ENCODE assay signal across 10 mouse cellular contexts in the genomic region with DNA sequence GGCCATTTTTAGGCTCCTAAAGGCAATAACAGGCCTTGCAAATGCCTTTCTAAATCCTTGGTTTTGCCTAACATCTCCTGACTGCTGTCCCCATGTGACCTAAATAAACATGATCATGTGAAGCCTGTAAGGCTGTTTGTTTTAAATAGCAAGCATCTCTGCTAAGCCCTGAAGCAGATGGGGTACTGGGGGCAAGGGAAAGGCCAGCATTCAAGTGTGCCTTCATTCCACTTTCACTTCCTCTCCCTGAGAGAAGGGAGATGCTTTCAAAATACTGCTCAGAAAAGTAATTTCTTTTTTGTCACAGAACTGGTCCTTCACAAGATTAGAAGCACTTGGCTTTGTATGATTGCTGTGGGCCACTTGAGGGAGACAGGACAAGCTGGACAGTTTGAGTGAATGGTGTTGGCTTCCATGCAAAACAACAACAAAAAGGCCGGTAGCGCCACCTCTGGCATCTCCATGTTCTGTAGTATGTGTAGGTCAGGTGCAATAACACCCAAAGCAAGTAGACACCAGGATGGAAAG. TPM values are rescaled to one million over a fixed set of nuclear protein-coding genes. Genes with fewer than 3 reads are reported as not detected.
DNase-seq lines count a peak whose midpoint lies in the region; ATAC-seq and TF ChIP-seq lines count a peak whose summit lies in the region.
"Had no signal": no experiment of that assay in that cellular context is flagged by ENCODE, and none has a peak within 500 bp of the region (broad histone marks: within the 10 kb centered on the region; RNA-seq: fewer than 3 reads in every experiment).

No protein-coding gene starts in this region.

- no peak overlapping the region for H3K4me3 ChIP-seq in heart, adult 2 months
- no peak overlapping the region for H3K4me3 ChIP-seq in heart, embryonic 11.5 days (ENCODE audit: low read depth, low read length)
- H3K4me3 ChIP-seq in liver, embryonic 15.5 days (replicated peaks), result no peak overlapping the region

- TF ChIP-seq EP300 in heart, adult 2 months (IDR thresholded peaks at IDR 0.05; ENCODE audit: insufficient read depth, low read depth, low read length), result no peak

- H3K27ac ChIP-seq in heart, adult 2 months, result peak overlapping the region; percentile 3
- H3K27ac ChIP-seq in heart, embryonic 11.5 days (ENCODE audit: low read depth, low read length), result no peak overlapping the region
- H3K27ac ChIP-seq in liver, embryonic 15.5 days (replicated peaks), result peak overlapping the region; percentile 9; the same call in 1 of the 2 replicates

- no peaks in the 10 kb centered on the region for H3K36me3 ChIP-seq in heart, adult 2 months (ENCODE audit: control insufficient read depth, insufficient read depth, low read length)
- no peaks in the 10 kb centered on the region for H3K36me3 ChIP-seq in heart, embryonic 11.5 days (ENCODE audit: control insufficient read depth, insufficient read depth, low read length)
- H3K36me3 ChIP-seq in liver, embryonic 15.5 days (replicated peaks), result no peaks in the 10 kb centered on the region

- intact Hi-C loops in heart, adult 2 months (cut with DNase I), result loop anchor here (2.0 kb wide), 1 partner anchor 16 kb away; no protein-coding TSS in a partner anchor

- 44% methylated on average over 2 of the region's 2 CpGs for WGBS in heart, adult 2 months
- 37% methylated on average over 2 of the region's 2 CpGs for WGBS in heart, embryonic 11.5 days (ENCODE audit: insufficient replicate concordance)
- WGBS in liver, embryonic 15.5 days (ENCODE audit: insufficient replicate concordance), result 48% methylated on average over 2 of the region's 2 CpGs

- ATAC-seq in heart, embryonic 11.5 days (replicated peaks; ENCODE audit: insufficient number of reproducible peaks, low FRiP score, low TSS enrichment), result no peak
- no peak for ATAC-seq in liver, embryonic 15.5 days (ENCODE audit: insufficient read depth)

- H3K27me3 ChIP-seq in heart, adult 2 months (ENCODE audit: control insufficient read depth, insufficient read depth, low read length), result no peaks in the 10 kb centered on the region
- H3K27me3 ChIP-seq in heart, embryonic 11.5 days (ENCODE audit: control insufficient read depth, insufficient read depth, low read length), result no peaks in the 10 kb centered on the region
- H3K27me3 ChIP-seq in liver, embryonic 15.5 days, result no peaks in the 10 kb centered on the region

- H3K9me3 ChIP-seq in heart, embryonic 11.5 days (replicated peaks; ENCODE audit: control insufficient read depth, low read length), result no peaks in the 10 kb centered on the region
- H3K9me3 ChIP-seq in liver, embryonic 15.5 days (replicated peaks), result no peaks in the 10 kb centered on the region
- H3K9me3 ChIP-seq: hindbrain, embryonic 10.5 days had no signal

- no peak overlapping the region for H3K9ac ChIP-seq in heart, adult 2 months (ENCODE audit: low read depth, low read length)
- H3K9ac ChIP-seq in heart, embryonic 11.5 days (ENCODE audit: low read depth, low read length), result no peak overlapping the region
- 0 out of 2 replicates have a peak overlapping the region, but pooled peaks have one; percentile 4 for H3K9ac ChIP-seq in liver, embryonic 15.5 days

- TF ChIP-seq POLR2A in heart, adult 2 months (IDR thresholded peaks at IDR 0.05; ENCODE audit: insufficient read depth, low read depth, low read length), result no peak

- DNase-seq in heart, adult 2 months, result peak; percentile 24 to 37
- DNase-seq in lung, postnatal 36 days, result peak; percentile 44
- no peak for DNase-seq in lung, postnatal 14 days
- peak; percentile 28 for DNase-seq in NIH3T3 (ENCODE audit: low read depth)
- no peak for DNase-seq in adrenal gland, adult 18-20 months (ENCODE audit: low spot score in 2 of 2)
- no peak for DNase-seq in thymus, adult 18-20 months
- DNase-seq: layer of hippocampus, postnatal 36 days had no signal

- no peak for TF ChIP-seq CTCF in heart, adult 2 months (IDR thresholded peaks at IDR 0.05)

- H3K4me1 ChIP-seq in heart, adult 2 months (ENCODE audit: control insufficient read depth, insufficient read depth, low read length), result peaks cover 8% of the 10 kb centered on the region
- H3K4me1 ChIP-seq in heart, embryonic 11.5 days (ENCODE audit: control insufficient read depth, insufficient read depth, low read length), result peaks cover 23% of the 10 kb centered on the region
- H3K4me1 ChIP-seq in liver, embryonic 15.5 days (replicated peaks), result peaks cover 73% of the 10 kb centered on the region

- no peaks in the 10 kb centered on the region for H3K79me2 ChIP-seq in heart, adult 2 months (replicated peaks; ENCODE audit: control insufficient read depth, insufficient read depth, low read length)

- H3K4me2 ChIP-seq in heart, embryonic 11.5 days, result no peak overlapping the region; the same call in 1 of the 2 replicates
- peak overlapping the region; percentile 100 for H3K4me2 ChIP-seq in liver, embryonic 15.5 days

RNA-seq across cellular contexts. Expression of gene Mnt, which starts 2.3 kb away (rescaled TPM):
- total RNA-seq in heart, adult 2 months (2021), result 10 to 100 TPM in 1 of 2 experiments, 1 to 10 TPM in 1; 6.7 to 10.7 TPM
- 5.4 and 6.9 TPM in 2 replicates for polyA plus RNA-seq in heart, adult 2 months (2012; rRNA removed)
- polyA plus RNA-seq in heart, embryonic 11.5 days (2014; fragmentation: Nextera tagmentation; extraction: Ambion mirVana), result 2.7 and 3.5 TPM in 2 replicates
- polyA plus RNA-seq in liver, embryonic 15.5 days (2015; fragmentation: Nextera tagmentation; extraction: Ambion mirVana), result 1.4 and 1.5 TPM in 2 replicates
- total RNA-seq in adrenal gland, adult 18-20 months (2021), result 10 to 100 TPM; 18.3 to 28.9 TPM

RNA-seq across cellular contexts. Expression of gene Mettl16, which starts 57.8 kb away (rescaled TPM):
- total RNA-seq in heart, adult 2 months (2021), result 10 to 100 TPM; 16.3 to 17.8 TPM
- 2.8 and 4.6 TPM in 2 replicates for polyA plus RNA-seq in heart, adult 2 months (2012; rRNA removed)
- polyA plus RNA-seq in heart, embryonic 11.5 days (2014; fragmentation: Nextera tagmentation; extraction: Ambion mirVana), result 28.5 and 29.5 TPM in 2 replicates
- 18.4 and 19.5 TPM in 2 replicates for polyA plus RNA-seq in liver, embryonic 15.5 days (2015; fragmentation: Nextera tagmentation; extraction: Ambion mirVana)
- 10 to 100 TPM; 30.8 to 42.7 TPM for total RNA-seq in adrenal gland, adult 18-20 months (2021)

Comparison
In these comparisons a context has a peak if more than half of its experiments do, and no peak if none do; other contexts are left out.
1. DNase-seq: peak in heart, adult 2 months (2 of 2), lung, postnatal 36 days (single experiment) and NIH3T3 (single experiment); none in lung, postnatal 14 days (single experiment), adrenal gland, adult 18-20 months (0 of 2) and thymus, adult 18-20 months (0 of 2).